Mouse (Mus musculus) erythroblast, embryonic 14.5 days (primary cell): ENCODE data around the gene Smarcal1.

Experiments
- GATA1 ChIP-seq: IDR thresholded peaks from 2 replicates; pipeline ENCODE4 v1.6.1; 2012; ENCODE audit warnings: low read length, inconsistent platforms, mixed read lengths
- TAL1 ChIP-seq: IDR thresholded peaks from 3 replicates; pipeline ENCODE4 v1.6.1; 2012; ENCODE audit warnings: low read length, inconsistent platforms, mixed read lengths

DNA sequence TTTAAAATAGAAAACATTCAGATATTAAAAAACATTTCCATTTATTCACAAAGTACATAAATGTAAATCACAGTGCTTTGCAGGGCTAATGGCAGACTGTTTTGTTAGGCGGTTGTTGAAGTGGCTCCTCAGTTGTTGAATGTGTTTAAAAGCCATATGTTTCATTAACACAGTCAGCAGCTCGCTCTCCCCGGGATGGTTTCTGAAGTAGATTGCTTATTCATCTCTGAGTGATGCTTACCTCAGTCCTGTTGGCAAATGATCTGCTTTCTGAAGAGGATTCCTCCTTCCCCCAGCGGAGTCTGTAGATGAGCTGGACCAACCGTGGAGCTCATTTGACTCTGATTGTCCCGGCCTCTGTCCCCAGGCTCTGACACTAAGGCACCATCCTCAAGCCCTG lies 29.1 kb downstream of the Smarcal1 start:
- TF ChIP-seq TAL1 (no peak), GATA1 (no peak)
